Mouse (Mus musculus) ES-E14 (cell line): Measurements from ENCODE around the gene Tiam1. TPM values are rescaled to one million over a fixed set of nuclear protein-coding genes. Genes with fewer than 3 reads are reported as not detected.

Experiments used
- DNase-seq: peaks from one replicate; pipeline ENCODE4 v3.0.0-alpha.2; 2013; ENCODE audit warnings: low read depth, low spot score
- H3K27ac ChIP-seq: 2 replicates; pipeline ENCODE4 v1.5.1; 2012; ENCODE audit warnings: low read depth, mild to moderate bottlenecking, low read length, moderate library complexity, mixed read lengths; ENCODE audit not compliant: poor library complexity, insufficient read depth, severe bottlenecking
- H3K36me3 ChIP-seq: 2 replicates; pipeline ENCODE4 v1.6.1; 2012; ENCODE audit warnings: mild to moderate bottlenecking, low read length, moderate library complexity, mixed read lengths; ENCODE audit not compliant: control insufficient read depth, poor library complexity, insufficient read depth, severe bottlenecking
- H3K4me1 ChIP-seq, 2 experiments: fragments of 150-350 bp in 1 of 2; sonication (generic) in 1 of 2; 2 replicates each; pipeline ENCODE4 v1.6.1; 2012; ENCODE audit warnings: low read length in 2 of 2, mild to moderate bottlenecking in 1 of 2, mixed read lengths in 1 of 2; ENCODE audit not compliant: control insufficient read depth in 2 of 2, insufficient read depth in 2 of 2, poor library complexity in 1 of 2
- H3K4me3 ChIP-seq, 2 experiments: fragments of 150-350 bp in 1 of 2; sonication (generic) in 1 of 2; 2 replicates each; pipeline ENCODE4 v1.5.1; 2012; ENCODE audit warnings: low read length in 2 of 2, low read depth in 1 of 2, mild to moderate bottlenecking in 1 of 2, mixed read lengths in 1 of 2; ENCODE audit not compliant: insufficient read depth in 1 of 2, poor library complexity in 1 of 2, severe bottlenecking in 1 of 2
- H3K9ac ChIP-seq: 2 replicates; pipeline ENCODE4 v1.6.1; 2012; ENCODE audit warnings: low read depth, mild to moderate bottlenecking, low read length, mixed read lengths; ENCODE audit not compliant: poor library complexity, insufficient read depth, severe bottlenecking
- H3K9me3 ChIP-seq: fragments of 150-350 bp; sonication (generic); 2 replicates; pipeline ENCODE4 v1.6.1; 2012; ENCODE audit warnings: low read depth, mild to moderate bottlenecking, low read length; ENCODE audit not compliant: control insufficient read depth, insufficient read depth
- CHD2 ChIP-seq: IDR thresholded peaks from 2 replicates; pipeline ENCODE4 v1.6.1; 2014; ENCODE audit warnings: mild to moderate bottlenecking, low read depth, low read length, inconsistent platforms
- HCFC1 ChIP-seq: IDR thresholded peaks from 2 replicates; pipeline ENCODE4 v1.6.1; 2012; ENCODE audit warnings: low read length, inconsistent platforms, borderline replicate concordance; ENCODE audit not compliant: insufficient read depth
- MAFK ChIP-seq: IDR thresholded peaks from 2 replicates; pipeline ENCODE4 v1.6.1; 2014; ENCODE audit warnings: mild to moderate bottlenecking, low read depth, low read length, inconsistent platforms; ENCODE audit not compliant: insufficient read depth
- ZC3H11A ChIP-seq: IDR thresholded peaks from 2 replicates; pipeline ENCODE4 v1.6.1; 2012; ENCODE audit warnings: low read depth, mild to moderate bottlenecking, inconsistent platforms, low read length, borderline replicate concordance
- ZNF384 ChIP-seq: IDR thresholded peaks from 2 replicates; pipeline ENCODE4 v1.6.1; 2012; ENCODE audit warnings: low read depth, low read length, inconsistent platforms
- in situ Hi-C, 2 experiments: fragments of 600-800 bp; cut with MboI; formaldehyde crosslinking; loops; one replicate each; pipeline ENCODE4 v1.15.1; 2025; ENCODE audit warnings: low sequenced_read_pairs in 2 of 2, inconsistent platforms in 1 of 2; ENCODE audit not compliant: unreplicated experiment in 2 of 2
- total RNA-seq: library from RNA; depleted of rRNA; stranded (reverse); fragments of 300-350 nt; gene quantifications from 2 replicates; pipeline ENCODE4 v1.2.3, GENCODE M21; 2012

The Tiam1 gene
- total RNA-seq, 1 experiment: 15.7 TPM

GRCm38 (mm10) chr16:89980075-89980744, 163.4 kb downstream of the Tiam1 start:
- in situ Hi-C loops: no loop called here
- H3K4me1 ChIP-seq: peaks cover 0 to 3% of the 10 kb centered on the region in 2 experiments; a peak in 1 of 4 replicates
- DNase-seq: no peak

GRCm38 (mm10) chr16:89975441-89975840, 168.1 kb downstream of the Tiam1 start:
- in situ Hi-C loops: no loop called here

More at GRCm38 (mm10) chr16:89980075-89980744, 163.4 kb downstream of the Tiam1 start:
- H3K27ac ChIP-seq: no peak overlapping the region
- no peak for TF ChIP-seq MAFK
- no peak for TF ChIP-seq CHD2
- no peak for TF ChIP-seq ZNF384
- TF ChIP-seq ZC3H11A: no peak
- no peak for TF ChIP-seq HCFC1
- H3K9ac ChIP-seq: no peak overlapping the region
- no peaks in the 10 kb centered on the region for H3K9me3 ChIP-seq
- H3K4me3 ChIP-seq: no peak overlapping the region
- H3K36me3 ChIP-seq: no peaks in the 10 kb centered on the region

GRCm38 (mm10) chr16:89973814-89974712, 169.5 kb downstream of the Tiam1 start:
- no peaks in the 10 kb centered on the region for H3K9me3 ChIP-seq
- DNase-seq: no peak
- no peaks in the 10 kb centered on the region for H3K36me3 ChIP-seq
- no peak overlapping the region for H3K4me3 ChIP-seq
- no peak overlapping the region for H3K9ac ChIP-seq
- TF ChIP-seq ZC3H11A: no peak
- no peak for TF ChIP-seq MAFK
- TF ChIP-seq ZNF384: no peak
- TF ChIP-seq HCFC1: no peak
- TF ChIP-seq CHD2: no peak
- H3K4me1 ChIP-seq: peaks cover 0 to 5% of the 10 kb centered on the region in 2 experiments; a peak in 1 of 4 replicates
- in situ Hi-C loops: no loop called here
- H3K27ac ChIP-seq: no peak overlapping the region

More at GRCm38 (mm10) chr16:89975441-89975840, 168.1 kb downstream of the Tiam1 start:
- Histone ChIP-seq H3K4me3 (no peak overlapping the region), H3K9me3 (no peaks in the 10 kb centered on the region), H3K9ac (no peak overlapping the region), H3K36me3 (no peaks in the 10 kb centered on the region), H3K4me1 (peaks cover 0 to 5% of the 10 kb centered on the region in 2 experiments; a peak in 1 of 4 replicates), H3K27ac (no peak overlapping the region)
- TF ChIP-seq CHD2: no peak
- no peak for TF ChIP-seq ZC3H11A
- TF ChIP-seq HCFC1: no peak
- TF ChIP-seq ZNF384: no peak
- no peak for TF ChIP-seq MAFK
- DNase-seq: no peak

GRCm38 (mm10) chr16:89972854-89973487, 170.6 kb downstream of the Tiam1 start:
- no peak for DNase-seq
- in situ Hi-C loops: no loop called here
- Histone ChIP-seq H3K4me1 (peaks cover 0 to 5% of the 10 kb centered on the region in 2 experiments; a peak in 1 of 4 replicates), H3K27ac (no peak overlapping the region), H3K9ac (no peak overlapping the region), H3K36me3 (no peaks in the 10 kb centered on the region), H3K4me3 (no peak overlapping the region), H3K9me3 (no peaks in the 10 kb centered on the region)
- TF ChIP-seq MAFK (no peak), ZNF384 (no peak), ZC3H11A (no peak)
